Mouse (Mus musculus) cerebellum, adult 11 months (tissue): ENCODE data around the gene Lrrc1.

Experiments used
- DNase-seq: peaks from one replicate; pipeline ENCODE4 v3.0.0; 2022

The Lrrc1 gene

DNA sequence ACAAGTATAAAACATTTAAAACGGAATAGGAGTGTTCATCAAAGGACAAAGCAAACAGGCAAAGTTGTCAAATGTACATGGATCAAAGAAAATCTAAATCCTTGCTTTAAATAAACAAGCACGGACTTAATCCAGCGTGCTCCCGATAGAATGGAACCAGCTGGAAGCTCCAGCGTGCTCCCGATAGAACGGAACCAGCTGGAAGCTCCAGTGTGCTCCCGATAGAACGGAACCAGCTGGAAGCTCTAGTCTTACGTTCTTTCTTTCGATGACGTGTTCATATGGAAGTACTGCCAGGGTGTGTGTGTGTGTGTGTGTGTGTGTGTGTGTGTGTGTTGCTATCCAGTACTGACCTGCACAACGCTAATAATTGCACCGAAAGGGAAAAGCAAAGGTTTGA is 84.3 kb downstream of the Lrrc1 start:
- no peak for DNase-seq

DNA sequence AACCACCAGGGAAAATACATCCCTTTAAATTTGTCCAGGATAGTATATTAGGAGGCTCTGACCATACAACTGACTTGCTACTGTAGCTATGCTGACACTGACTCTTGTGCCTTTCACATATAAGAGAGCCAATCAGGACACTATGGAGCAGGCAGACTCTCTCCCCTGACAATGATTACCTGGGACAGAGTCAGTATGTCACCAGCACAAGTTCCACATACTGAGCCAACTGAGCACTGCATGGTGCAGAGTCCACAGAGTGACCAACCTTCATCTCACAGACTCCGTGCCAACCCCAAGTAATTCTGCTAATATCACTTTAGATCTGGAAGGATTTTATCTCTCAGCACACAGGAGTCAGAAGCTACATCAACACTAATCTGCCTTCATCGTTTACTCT is 85.3 kb downstream of the Lrrc1 start:
- DNase-seq, result no peak

DNA sequence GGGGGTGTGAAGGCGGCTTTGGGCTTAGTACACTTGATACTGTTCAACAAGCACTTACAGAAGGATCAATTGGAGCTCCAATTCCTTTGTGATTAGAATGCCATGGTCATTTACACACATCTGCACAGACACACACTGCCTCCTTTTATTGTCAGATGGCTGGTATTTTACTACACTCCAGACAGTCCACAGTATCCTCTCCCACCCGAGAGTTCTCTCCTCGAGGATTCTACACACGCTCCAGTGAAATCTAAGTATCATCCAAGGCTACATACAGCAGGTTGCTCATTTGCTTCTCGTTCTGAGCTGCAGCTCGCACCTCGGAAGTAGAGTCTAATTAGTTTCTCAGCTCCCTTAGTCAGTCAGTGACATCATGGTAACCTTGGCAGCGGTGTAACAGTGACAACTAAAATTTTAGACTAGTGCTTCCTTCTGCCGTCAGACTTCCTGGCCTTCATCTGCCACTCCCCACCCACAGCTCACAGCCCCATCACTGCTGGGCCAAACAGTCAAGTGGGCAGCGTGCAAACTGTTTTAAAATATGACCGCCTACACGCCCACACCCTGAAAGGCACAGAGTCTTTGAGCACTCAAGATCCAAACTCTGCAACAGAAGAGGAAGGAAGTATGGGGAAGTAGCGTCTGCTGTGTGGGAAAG is 88.4 kb downstream of the Lrrc1 start:
- no peak for DNase-seq

DNA sequence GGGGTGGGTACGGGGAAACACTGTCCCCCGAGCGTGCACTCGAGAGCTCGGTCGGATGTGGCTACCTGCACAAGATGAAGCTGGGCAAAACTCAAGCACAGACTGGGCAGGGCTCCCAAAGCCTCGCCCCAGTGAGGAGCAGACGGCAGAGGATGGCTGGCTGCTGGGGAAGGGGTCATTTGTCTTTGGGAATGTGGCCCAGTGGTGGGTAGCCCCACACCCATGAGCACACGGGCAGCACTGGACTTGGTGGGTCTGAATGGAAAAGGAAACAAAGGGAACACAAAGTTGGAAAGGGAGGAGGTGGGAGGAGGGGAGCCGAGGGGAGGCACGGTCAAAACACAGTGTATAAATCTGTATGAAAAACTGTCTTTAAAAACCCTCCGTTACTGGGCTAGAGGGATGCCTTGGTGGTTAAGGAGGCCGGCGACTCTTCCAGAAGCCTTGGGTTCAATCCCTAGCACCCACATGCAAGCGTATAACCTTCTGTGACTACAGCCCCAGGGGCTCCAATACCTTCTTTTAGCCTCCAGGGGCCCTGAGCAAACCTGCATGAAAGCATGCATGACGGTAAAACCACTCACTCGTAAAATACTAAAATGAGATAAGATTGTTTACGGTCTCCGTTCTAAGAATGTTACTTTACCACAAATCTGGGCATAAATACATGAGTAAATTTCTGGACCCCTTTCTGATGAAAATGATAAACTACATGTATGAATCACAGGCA is 89.1 kb downstream of the Lrrc1 start:
- DNase-seq, result no peak

DNA sequence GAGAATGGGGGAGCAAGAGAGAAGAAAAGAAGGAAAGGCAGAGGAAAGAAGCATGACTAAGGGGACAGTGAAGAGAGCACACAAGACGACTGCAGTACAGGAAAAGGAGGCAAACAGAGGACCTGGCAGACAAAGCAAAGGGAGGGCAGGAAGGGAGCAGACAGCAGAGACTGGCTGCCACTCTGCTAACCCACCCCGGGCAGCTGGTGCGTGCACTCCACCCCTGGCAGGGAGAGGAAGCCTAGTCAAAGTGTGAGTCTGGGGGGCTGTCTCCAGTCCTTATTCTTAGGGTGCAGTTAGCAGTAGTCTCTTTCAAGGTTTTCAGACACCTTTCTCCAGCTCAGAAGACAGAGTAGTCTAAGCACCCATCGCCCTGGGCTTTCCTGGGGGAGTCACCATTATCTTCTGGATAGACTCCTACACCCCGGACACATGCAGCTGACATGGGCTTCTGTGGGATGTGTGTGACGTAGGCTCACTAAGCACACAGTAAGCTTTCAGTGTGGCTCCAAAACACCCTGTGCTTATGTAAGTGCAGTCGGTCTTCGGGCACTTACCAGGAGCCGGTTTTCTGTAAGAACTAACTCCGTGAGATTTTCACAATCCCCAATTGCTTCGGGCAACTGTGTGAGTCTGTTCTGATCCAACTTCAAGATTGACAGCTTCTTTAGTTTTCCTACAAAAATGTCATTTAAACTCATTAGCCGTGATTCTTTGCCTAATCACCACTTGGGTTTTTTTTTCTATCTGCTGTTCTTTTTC is 92.4 kb downstream of the Lrrc1 start:
- DNase-seq, result no peak

DNA sequence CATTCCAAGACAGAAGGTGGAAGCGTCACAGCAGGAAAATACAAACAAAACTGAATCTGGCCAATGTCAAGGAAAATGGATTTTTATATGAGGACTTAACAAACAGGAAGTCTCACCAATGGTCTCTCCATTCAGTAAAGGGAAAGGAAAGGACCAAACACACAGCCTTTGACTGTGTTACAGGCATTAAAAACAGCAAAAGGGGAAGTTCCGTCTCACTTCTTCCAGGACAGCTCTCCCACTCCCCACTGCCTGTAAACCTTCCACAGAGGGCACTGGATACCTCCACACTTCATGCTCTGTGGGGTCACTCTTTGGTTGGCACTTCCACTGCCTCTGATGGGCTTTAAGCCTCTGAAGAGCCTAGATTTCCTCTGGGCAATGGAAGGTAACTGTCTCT is 94.2 kb downstream of the Lrrc1 start:
- no peak for DNase-seq

DNA sequence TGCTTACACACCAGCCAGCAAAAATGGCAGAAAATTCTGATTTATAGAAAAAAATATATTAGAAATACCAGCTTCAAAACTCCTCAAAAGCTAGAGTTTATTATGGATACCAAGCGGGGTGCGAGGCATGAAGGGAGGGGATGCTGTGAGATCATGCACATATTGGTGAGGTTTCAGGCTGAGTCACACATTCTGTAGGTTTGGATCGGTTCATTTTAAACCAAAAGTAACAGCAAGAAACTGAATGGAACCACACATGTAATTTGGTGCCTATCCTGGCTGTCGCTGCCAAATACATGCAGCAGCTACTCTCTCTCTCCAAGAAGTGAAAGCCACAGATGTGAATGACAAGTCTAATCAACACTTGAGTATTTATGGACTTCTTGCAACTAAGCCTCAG is 99.8 kb downstream of the Lrrc1 start:
- DNase-seq, result no peak

DNA sequence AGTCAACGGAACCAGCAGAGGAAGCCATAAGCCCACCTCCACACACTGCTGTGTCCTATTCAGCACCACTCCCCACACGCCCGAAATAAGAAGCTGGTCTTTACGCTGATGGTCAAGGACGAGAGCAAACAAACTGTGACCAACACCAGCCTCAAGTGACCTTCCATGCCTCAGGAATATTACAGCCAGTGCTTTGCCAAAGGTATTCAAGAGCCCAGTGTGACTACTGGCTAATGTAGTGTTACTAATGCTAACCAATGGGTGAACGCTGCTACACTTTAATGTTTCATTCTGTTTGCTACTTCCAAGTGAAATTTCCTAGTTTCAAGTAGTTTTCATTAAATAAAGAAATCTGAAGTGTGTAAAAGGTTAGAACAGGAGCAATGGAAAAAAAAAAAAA is 105.3 kb downstream of the Lrrc1 start:
- no peak for DNase-seq

DNA sequence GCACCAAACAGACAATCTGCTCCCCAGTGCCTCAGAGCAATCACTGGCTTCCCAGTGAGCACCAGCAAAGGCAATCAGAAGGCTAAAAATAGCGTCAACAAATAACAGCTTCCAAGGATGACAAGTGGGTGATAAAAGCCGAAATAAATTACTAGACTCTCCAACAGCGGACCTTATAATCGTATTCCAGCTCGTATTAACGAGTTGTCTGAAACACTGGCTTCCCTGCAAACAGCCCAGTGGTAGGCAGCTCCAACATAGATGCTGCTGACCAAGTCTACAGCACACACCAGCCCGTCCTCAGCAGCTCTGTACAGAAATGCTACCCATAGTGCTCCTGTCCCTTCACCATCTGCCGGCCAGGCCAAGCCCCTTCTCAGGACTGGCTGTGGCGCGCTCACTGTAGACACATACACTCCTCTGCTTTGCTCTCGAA is 105.8 kb downstream of the Lrrc1 start:
- DNase-seq, result no peak

DNA sequence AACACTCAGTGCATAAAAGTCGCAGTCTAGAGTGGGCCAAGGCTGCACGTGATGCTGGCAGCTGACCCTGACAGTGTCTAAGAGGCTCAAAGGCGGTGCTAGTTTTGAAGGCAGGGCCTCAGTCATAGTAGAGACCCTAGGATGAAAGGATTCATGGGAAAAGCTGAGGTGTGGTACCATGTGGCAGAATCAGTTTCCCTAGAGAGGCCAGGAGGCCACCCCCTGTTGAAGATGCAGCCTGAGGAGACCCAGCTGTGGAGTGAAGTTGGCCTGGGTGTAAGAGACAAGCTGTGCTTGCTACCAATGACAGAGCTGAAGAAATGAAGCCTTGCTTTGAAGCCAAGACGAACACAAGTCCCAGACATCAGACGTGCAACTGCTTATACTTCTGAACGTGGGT is 107.5 kb downstream of the Lrrc1 start:
- DNase-seq, result no peak

DNA sequence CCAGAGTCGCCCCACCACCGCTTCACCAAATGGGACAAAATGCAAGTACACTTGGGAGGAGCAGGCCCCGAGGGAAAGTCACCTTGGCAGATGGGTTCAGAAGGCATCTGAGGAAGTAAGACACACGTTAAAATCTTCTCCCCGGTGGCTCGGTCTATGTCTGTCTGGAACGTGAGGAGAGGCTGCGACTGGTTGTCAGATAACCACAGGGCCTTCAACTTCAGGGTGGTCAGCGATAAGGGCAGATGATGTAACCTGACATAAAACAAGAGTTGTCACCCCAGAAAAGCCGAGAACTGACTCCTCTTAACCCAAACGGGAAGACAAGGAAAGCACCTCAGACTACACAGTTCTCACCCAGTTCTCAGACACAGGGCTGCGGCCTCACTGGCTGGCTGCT is 109.7 kb downstream of the Lrrc1 start:
- no peak for DNase-seq

DNA sequence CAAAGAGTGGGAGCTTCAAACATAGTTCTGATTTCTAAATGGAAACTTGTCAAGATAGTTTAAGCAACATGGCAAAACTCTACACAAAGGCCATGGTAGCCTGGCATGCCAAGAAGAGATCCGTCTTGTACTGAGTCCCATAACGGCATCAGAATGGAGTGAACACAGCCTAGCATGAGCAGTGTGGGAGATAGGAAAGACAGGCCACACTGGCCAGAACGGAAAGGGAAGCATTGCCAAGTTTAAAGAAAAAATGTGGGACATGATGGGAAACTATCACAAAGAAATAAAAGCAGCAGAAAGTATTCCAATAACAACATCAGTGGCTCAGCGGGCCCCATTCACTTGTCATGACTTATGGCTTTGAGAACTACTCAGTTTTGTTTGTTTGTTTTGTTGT is 111.2 kb downstream of the Lrrc1 start:
- DNase-seq, result no peak

DNA sequence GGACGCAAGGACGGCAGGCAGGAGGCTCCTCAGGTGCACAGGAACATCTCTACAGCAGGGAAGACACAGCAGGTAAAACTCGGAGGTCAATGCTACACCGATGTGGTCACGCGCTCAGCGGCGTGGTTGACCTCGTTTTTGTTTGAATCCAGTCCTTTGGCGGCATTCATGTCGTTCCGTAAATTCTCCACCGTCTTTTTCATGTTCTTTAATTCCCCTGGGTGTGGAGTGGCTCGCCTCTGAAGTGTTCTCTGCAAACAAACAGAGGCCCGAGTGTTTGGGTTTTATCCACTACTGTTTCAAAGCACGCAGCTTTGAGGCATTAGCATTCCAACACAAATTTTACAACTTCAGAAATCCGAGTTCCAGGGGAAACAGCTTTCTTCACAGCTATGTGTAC is 112.6 kb downstream of the Lrrc1 start:
- no peak for DNase-seq

DNA sequence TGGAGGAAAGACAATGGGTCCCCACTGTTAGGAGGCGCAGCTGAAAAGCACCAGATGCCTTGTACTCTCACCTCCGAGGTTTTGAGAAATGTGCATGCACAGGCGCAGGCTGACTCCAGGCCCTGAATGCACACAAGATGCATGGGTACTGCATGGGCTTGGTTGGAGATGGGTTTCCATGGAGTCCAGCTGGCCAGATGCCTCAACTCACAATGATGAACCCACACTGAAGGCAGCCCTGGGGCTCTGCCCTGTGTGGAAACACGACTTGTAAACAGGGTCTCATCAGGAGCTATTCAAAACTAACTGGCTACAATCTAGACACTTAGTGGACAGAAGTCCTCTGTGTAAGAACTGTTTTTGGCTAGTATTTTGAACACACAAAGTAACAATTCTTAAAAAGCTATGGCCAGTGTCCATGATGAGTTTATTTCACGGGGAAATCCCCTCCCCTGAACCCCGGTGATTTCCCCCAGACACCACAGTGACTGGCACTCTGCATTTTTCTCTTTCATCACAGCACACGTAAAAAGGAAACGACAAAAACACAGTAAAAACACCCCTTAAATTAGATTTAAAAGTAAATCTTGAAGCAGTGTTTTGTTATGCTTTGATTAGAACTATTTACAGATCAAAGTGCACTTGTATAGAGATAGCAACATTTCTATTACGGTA is 114.1 kb downstream of the Lrrc1 start:
- DNase-seq, result no peak

DNA sequence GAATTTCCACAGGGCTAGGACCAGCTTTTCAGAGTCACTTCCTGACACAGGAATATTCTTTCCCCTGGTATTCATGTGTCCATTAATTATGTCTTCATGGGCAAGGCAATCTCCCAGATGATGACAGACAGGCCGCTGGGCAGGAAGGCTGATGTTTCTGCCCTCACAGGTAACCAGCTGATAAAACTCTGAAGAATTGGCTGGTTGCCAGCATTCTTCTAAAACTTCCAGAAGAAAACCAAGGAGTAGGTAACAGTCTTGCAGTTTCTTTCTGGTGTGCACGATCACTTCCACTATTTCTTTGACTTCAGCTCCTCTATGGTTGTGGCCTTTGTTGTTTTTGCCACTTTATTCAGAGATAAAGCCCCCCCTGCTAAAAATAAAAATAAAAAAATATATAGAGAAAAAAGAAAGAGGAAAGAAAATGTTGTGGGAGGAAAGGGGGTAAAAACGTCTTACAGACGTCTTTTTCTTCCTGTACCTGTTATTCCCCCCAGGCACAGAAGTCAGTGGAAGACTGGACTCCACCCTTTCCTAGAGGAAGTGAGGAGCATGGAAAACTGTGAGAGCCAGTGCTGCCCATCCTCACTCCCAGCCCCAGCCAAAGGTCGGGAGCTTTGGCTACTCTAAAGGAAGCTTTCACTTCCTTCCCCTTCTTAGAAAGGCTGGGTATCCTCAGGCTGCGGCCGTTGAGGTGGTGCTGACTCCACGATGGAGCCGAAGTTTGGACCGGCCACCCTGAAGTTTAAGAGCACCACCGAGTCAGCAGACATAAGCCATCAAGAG is 115.2 kb downstream of the Lrrc1 start:
- no peak for DNase-seq

DNA sequence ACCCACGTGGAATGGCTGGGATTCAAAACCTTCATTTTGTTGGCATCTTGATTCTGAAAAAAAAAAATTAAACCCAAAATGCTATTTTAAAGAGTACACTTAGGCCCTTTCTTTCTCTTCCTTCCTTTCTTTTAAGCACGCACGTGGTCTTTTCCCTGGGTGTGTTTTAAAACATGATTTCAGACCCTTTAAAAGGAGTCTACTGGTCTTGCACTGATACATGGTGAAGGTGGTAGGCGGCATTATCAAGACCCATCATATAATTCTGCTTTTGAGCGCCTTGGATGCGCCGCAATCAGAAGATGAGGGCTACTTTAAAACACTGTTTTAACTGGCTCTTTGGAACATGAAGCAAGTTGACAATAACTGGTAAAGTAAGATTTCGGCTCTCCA is 115.9 kb downstream of the Lrrc1 start:
- no peak for DNase-seq

DNA sequence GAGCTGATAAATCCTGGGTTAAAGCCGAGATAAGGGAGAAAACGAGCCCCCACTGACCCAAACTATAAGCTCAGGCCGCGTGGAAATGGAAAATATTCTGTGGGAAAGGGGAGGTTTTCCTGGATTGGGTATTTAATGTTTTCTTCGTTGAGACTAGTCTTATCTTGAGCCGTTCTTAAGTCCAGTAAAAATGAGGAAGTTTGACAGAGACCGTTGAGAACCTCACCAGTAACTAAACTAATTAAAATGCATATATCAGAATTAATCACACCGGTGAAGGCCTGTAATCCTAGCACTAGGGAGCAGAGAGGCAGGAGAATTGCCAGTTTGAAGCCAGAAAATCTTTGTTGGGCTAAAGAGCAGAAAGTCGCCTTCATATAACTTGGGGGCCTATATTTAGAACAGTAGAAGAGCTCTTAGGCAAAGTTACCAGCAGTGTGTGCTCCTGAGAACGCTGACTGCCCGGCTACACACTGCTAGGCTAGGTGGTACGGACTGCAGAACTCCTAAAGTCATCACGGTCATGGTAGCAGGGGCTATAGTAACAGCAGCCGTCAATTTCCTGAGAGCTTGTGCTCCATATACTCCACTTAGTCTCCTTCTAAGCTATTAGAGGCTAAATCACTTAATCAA is 116.4 kb downstream of the Lrrc1 start:
- no peak for DNase-seq

DNA sequence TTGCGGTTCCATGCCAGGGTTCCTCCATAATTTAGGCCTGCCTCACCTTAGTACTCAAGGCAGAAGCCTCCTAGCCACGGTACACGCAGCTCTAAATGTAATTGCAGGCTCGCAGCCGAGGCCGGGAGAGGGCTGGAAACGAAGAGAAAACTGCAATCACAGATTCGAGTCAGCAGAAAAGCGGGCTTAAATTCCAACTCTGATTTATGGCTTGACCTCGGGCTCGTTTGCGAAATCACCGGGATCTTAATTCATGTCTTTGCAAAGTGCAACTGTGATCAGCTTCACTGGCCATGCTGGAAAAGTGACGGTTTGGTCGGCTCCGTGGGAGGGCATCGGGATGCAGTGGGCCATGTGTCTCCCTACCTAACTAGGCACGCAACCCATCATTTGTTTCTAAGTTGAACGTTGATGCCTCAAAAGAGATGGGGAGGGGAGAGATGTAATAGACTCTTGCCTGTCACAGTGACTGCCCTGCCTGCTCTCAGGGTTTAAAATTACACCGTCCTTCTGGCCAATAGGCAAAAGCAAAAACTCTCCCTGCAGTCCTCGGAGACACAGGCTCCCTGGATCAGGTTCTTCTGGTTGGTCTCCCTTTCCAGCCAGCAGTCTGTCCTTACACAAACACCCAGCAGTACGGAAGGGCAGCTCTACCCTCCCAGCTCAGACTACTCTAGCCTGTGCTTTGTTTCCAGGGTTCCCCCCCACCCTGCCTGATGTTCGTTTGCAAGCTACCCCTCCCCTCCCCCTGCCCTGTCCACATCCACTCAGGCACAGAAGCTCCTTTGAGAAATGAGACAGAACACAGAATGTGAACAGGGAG is 117.2 kb downstream of the Lrrc1 start:
- DNase-seq, result no peak

DNA sequence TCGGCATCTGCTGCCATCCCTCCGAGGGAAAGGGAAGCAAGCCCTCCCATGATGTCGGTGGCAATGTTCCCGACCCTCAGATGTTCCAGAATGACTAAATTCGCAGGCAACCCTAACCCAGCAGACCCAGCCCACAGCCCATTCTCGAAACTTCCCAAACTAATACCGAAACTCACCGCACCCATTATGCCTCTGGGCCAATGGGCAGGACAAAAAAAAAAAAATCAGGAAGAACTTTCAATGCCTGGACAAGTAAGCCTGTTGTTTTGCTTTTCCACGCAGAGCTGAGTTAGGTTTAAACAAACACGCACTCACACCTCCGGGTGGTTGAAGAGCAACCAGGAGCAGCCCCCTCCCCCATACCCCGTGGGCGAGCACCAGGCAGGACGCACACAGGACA is 118.6 kb downstream of the Lrrc1 start:
- DNase-seq, result no peak

DNA sequence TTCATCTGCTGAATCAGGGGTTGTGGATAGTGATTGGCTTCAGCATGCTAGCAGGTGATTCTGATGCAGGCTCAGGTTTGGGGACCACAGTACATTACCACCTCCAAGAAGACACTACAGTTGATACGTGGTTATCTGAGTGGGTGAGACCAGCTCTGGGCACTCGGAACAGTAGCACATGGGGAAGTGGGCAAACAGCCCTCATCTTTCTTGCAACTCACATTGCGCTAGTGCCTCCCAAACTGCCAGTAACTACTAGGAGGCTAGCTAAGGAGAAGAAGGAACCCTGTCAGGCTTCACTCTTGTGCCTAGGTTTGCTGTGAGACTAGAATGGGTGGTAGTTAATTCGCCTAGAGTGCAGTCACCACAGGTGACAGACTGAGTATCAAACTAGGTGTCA is 119.1 kb downstream of the Lrrc1 start:
- DNase-seq, result no peak

DNA sequence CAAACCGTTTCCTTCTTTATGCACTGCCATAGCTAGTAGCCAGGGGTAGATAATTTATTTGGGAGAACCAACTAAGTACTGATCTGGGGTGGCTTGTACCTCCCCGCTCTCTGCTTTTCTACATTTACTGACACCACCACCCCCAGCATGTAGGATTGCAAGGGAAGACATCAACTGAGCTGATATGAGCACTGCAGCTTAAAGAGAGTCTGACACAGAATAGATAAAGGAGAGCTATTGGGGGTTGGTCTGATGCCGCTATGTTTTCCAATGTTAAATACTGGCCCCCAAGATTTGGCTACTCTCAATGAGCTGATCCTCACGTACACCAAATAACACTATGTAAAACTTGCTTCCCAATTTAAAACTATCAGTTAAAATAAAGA is 124.5 kb downstream of the Lrrc1 start:
- DNase-seq, result no peak
